Mouse (Mus musculus) forelimb bud, embryonic 11.5 days (tissue): ENCODE measurements around the gene Krtap5-4.
A peak's percentile ranks its signal among the peaks of the same experiment; 100 is the strongest.
"Not testable (repeated sequence)": the region's sequence is repeated elsewhere in the genome, so short reads cannot be mapped to it uniquely, and the experiment has no call there.

Experiments
- DNase-seq: peaks from one replicate; pipeline ENCODE4 v3.0.0-alpha.2; 2012; ENCODE audit warnings: low read depth, low spot score

Krtap5-4 gene

GRCm38 (mm10) chr7:142303249-142303648 is at the start of gene Krtap5-4:
Krtap5-4 (plus strand) TSS chr7:142303549.
- no peak for DNase-seq

DNA sequence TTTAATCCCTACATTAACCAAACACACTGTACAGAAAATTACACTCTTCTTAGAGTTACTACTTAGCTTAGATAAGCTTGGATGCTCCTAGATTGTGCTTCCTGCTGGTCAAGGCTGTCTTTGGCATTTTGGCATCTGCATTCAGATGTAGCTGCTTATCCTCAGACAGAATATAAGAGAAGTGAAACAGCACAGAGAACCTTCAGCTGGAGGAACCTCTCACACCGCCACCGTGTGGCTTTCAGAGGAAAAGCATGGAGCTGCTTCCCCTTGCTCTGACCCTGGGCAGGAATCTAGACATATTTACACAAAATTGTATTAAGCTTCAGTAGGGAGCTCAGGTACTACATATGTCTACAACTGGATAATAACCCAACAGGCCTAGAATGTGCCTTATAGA is 47.8 kb upstream of the Krtap5-4 start:
- peak; percentile 20 for DNase-seq

- DNase-seq, result not testable (repeated sequence)
Measured at GRCm38 (mm10) chr7:142258254-142258653, 45.1 kb upstream of the Krtap5-4 start, which contains the start of gene Gm2431. Gm2431 (minus strand) TSS chr7:142258354.

DNA sequence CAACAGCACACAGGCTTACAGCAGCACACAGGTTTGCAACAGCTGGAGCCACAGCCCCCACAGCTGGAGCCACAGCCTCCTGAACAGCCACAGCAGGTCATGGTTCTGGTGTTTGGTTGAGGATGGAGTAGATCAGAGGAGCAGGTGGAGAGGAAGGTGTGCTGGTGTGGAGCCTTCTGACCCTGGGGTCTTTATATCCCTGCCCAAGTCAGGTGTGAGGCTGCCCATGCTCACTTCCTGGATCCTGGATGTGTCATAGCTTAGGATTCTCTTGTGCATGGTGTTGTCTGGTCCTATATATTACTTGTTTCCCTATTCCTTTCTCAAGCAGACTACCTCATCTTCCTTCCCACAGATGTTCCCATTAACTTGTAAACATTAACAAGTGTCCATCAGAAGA is 29.1 kb upstream of the Krtap5-4 start, which contains the start of gene Gm4559:
Gm4559 (minus strand) TSS at position 101 of the 400 bp plus-strand sequence.
- DNase-seq, result not testable (repeated sequence)

GRCm38 (mm10) chr7:142278183-142278582 is 25.2 kb upstream of the Krtap5-4 start:
- DNase-seq, result peak; percentile 57

DNA sequence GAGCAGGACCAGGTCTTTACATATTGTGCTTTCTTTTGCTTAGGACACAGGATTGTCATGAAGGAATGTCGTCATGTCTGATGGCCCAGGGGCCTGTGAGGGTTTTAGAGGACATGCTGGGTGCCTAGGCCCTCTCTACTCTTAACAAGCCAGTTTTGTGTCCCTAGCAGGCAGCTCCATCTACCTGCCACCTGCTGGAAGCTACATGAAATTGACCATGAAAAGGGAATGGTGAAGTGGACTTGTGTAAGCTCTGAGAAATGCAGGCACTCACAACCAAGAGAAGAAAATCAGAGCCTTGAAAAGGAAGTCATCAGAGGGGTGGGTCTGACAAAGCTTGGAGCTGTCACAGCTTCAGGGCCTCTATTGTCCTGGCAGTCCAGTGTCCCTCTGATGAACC is 24.1 kb upstream of the Krtap5-4 start:
- not testable (repeated sequence) for DNase-seq

GRCm38 (mm10) chr7:142282847-142283246 is 20.5 kb upstream of the Krtap5-4 start:
- not testable (repeated sequence) for DNase-seq

DNA sequence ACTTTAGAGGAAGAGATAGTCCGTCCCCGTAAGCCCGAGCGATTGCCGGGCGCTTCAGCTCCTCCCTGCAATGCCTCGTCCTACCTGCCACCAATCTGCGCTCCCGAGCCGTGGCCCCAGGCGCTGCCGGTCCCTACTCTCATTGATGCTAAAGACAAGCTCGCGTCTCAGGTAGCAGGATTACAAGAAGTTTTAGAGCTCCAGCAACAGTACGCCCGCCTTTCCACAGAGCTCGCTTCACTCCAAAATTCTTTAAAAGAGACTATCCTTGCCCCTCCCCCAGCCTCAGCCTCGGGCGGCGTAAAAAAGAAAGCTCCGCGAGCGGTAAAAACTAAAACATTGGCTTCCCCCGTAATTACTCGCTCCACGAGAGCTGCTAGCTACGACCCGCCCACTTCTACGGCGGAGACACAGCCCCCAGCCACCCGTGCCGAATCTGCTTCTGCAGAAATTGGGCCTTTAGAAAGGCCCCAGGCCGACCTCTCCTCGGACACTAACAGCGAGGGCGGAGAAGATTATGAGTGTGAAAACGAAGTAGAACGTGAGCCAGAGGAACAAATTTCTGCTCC is 19.2 kb upstream of the Krtap5-4 start:
- DNase-seq, result peak; percentile 72

GRCm38 (mm10) chr7:142284615-142285080 is 18.7 kb upstream of the Krtap5-4 start:
- peak; percentile 96 for DNase-seq

DNA sequence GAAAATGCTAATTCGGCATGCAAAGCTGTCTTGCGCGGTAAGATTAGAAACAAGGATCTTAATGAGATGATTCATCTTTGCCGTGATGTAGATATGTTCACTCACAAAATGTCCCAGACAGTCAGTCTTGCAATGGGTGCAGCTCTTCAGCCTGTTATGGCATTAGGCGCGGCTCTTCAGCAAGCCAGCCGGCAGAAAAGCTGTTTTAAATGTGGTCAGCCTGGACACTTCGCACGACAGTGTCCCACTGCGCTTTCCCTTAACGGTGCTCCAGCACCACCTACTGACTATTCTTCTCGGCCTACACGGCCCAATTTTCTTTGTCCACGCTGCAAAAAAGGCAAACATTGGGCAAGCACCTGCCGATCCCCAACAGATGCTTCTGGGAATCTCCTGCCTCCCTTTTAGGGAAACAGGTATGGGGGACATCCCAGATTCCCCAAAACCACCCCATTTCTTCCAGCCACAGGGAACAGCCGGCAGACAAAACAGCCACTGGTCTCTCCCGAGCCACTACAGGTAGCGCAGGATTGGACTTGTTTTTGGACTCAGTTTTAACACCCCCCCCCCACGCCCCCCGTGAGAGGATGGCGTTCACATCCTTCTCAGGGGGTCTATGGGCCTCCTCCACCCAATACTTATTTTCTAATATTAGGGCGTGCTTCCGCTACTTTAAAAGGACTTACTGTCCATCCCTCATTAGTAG is 18.1 kb upstream of the Krtap5-4 start:
- peak; percentile 63 for DNase-seq

DNA sequence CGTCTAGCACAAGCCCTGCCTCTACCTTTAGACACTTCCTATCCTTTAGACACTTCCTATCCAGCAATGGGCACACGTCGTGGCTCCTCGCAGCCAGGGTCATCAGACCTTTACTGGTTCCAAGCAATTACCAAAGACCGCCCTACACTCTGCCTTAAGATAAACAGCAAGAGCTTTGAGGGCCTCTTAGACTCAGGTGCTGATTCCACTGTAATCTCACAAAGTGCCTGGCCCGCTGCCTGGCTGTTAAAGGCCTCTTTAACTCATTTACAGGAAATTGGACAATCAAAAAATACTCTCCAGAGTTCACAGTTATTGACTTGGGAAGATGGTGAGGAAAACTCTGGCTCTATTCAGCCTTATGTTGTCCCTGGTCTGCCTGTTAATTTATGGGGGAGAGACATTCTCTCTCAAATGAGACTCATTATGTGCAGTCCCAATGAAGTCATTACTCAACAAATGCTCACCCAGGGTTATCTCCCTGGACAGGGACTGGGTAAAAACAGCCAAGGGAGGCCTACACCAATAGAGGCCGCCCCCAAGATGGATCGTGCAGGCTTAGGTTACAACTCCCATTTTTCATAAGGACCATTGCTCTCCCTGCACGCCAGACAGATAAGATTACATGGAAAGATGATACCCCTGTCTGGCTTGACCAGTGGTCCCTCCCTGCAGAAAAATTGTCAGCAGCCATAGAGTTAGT is 17.3 kb upstream of the Krtap5-4 start:
- not testable (repeated sequence) for DNase-seq

DNA sequence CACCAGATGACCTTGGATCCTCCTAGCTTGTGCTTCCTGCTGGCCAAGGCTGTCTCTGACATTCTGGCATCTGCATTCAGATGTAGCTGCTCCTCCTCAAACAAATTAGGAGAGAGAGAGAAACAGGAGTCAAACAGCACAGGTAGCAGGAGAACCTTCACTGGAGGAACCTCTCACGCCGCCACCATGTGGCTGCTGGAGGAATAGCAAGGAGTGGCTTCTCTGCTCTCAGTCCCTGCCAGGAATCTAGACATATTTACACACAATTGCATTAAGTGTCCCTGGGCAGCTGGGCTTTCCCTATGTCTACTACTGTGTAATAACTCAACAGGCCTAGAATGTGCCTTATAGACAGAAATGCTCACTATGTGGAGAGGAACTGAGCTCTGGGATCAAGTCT is 9.5 kb upstream of the Krtap5-4 start:
- peak; percentile 49 for DNase-seq

DNA sequence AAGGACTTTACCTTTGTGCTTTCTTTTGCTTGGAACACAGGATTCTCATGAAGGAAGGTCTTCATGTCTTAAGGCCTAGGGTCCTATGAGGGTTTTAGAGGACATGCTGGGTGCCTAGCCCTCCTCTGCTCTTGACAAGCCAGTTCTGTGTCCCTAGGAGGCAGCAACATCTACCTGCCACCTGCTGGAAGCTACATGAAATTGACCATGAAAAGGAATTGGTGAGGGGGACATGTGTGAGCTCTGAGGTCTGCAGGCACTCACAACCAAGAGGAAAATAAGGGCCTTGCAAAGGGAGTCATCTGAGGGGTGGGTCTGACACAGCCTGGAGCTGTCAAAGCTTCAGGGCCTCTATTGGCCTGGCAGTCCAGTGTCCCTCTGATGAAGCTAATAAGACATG is 7.9 kb upstream of the Krtap5-4 start:
- DNase-seq, result no peak

DNA sequence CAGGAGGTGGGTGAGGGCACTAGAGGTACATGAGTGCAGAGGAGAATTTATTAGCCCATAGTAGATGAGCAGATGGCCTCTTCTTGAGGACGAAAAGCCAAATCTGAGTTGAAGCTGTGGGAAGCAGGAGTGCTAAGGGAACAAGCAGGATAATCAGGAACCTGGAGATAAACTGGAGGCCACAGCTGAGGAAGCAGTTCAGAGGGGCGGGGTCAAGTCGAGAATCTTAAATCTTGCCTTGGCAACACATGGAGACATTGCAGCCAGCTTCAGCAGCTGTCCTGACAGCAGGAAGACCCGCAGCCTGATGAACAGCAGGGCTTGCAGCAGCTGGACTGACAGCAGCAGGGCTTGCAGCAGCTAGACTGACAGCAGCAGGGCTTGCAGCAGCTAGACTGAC is 7.2 kb upstream of the Krtap5-4 start:
- not testable (repeated sequence) for DNase-seq

DNA sequence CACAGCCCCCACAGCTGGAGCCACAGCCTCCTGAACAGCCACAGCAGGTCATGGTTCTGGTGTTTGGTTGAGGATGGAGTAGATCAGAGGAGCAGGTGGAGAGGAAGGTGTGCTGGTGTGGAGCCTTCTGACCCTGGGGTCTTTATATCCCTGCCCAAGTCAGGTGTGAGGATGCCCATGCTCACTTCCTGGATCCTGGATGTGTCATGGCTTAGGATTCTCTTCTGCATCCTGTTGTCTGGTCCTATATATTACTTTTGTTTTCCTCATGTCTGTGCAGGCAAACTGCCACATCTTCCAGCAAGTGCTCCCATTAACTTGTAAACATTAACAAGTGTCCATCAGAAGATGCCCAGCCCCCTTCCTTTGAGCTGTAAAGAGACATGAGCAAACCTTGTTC is 6.3 kb upstream of the Krtap5-4 start, which contains the start of gene Krtap5-1:
Krtap5-1 (minus strand) TSS at position 101 of the 400 bp plus-strand sequence.
- not testable (repeated sequence) for DNase-seq

GRCm38 (mm10) chr7:142303929-142304328 is 580 bp downstream of the Krtap5-4 start:
- DNase-seq, result not testable (repeated sequence)

GRCm38 (mm10) chr7:142314600-142315285 is 11.4 kb downstream of the Krtap5-4 start:
- no peak for DNase-seq

- peak; percentile 72 for DNase-seq
Measured at GRCm38 (mm10) chr7:142316558-142316957, 13.2 kb downstream of the Krtap5-4 start.

DNA sequence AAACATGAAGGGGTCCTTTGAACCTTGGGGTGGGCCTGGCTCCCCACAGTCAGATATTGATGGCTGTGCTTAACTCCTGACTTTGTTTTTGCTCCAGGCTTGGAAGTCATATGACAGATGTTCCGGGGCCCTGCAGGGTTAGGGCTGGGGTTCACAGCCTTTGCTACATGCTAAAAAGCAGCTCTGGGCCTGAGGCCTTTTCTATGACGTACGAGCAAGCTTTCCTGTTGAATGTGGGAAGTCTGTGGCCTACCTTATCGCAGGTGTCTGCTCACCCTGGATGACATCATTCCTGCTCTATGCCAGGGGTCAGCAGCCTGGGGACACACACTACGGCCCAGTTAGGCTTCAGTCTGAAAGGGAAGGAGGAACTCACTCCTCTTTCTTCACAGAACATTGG is 13.9 kb downstream of the Krtap5-4 start:
- DNase-seq, result no peak

- no peak for DNase-seq
Measured at GRCm38 (mm10) chr7:142319124-142319523, 15.8 kb downstream of the Krtap5-4 start.

DNA sequence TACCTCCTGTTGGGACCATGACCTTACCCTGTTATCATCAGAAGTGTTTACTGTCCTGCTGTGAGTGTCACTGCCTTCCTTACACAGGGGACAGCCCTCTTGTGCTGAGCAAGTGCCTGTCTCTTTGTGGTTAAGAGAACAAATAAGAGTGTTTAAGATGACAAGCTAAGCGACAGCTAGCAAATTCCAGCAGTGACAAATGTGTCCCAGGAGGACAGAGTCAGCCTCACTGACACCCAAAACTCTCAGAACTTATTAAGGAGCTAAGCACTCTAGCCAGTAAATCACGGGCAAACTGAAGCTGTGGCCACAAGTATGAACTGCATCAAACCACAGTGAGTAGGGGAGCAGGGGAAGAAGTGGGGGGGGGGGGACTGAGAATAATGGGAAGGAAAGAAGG is 17.6 kb downstream of the Krtap5-4 start:
- no peak for DNase-seq
